Mouse (Mus musculus) intestine, postnatal 0 days (tissue): ENCODE data around the gene Kctd10. TPM values are rescaled to one million over a fixed set of nuclear protein-coding genes. Genes with fewer than 3 reads are reported as not detected.

ENCODE experiments used
- ATAC-seq: fragments of 200-750 bp; cut with Nextera tagmentation; 2 replicates; pipeline ENCODE4 v1.8.0; 2017; ENCODE audit warnings: mild to moderate bottlenecking, moderate TSS enrichment, moderate library complexity
- H3K27ac ChIP-seq: fragments of 300-500 bp; sonication (generic); 2 replicates; pipeline ENCODE4 v1.5.1; 2014; ENCODE audit warnings: mild to moderate bottlenecking, low read depth, low read length, moderate library complexity
- H3K27me3 ChIP-seq: fragments of 300-500 bp; sonication (generic); replicated peaks from 2 replicates; pipeline ENCODE4 v1.6.1; 2014; ENCODE audit warnings: low read length, mixed read lengths; ENCODE audit not compliant: control insufficient read depth, insufficient read depth
- H3K36me3 ChIP-seq: fragments of 300-500 bp; sonication (generic); 2 replicates; pipeline ENCODE4 v1.6.1; 2014; ENCODE audit warnings: mild to moderate bottlenecking, moderate library complexity; ENCODE audit not compliant: control insufficient read depth, insufficient read depth
- H3K4me1 ChIP-seq: fragments of 300-500 bp; sonication (generic); replicated peaks from 2 replicates; pipeline ENCODE4 v1.6.1; 2014; ENCODE audit warnings: antibody characterized with exemption, low read length, mixed read lengths; ENCODE audit not compliant: control insufficient read depth, insufficient read depth
- H3K4me2 ChIP-seq: fragments of 300-500 bp; sonication (generic); replicated peaks from 2 replicates; pipeline ENCODE4 v1.6.1; 2014; ENCODE audit warnings: low read depth, mild to moderate bottlenecking, moderate library complexity
- H3K4me3 ChIP-seq: fragments of 300-500 bp; sonication (generic); 2 replicates; pipeline ENCODE4 v1.5.1; 2014; ENCODE audit warnings: low read depth, low read length
- H3K9ac ChIP-seq: fragments of 300-500 bp; sonication (generic); 2 replicates; pipeline ENCODE4 v1.6.1; 2014; ENCODE audit warnings: mild to moderate bottlenecking, low read depth, low read length
- H3K9me3 ChIP-seq: fragments of 300-500 bp; sonication (generic); 2 replicates; pipeline ENCODE4 v1.6.1; 2016; ENCODE audit warnings: mixed run types; ENCODE audit not compliant: control insufficient read depth
- CTCF ChIP-seq: sonication (generic); IDR thresholded peaks from 2 replicates; pipeline ENCODE4 v1.5.1; 2016; ENCODE audit warnings: low read depth, mild to moderate bottlenecking, control low read depth, antibody characterized with exemption, moderate library complexity
- WGBS: fragments of 180-500 bp; shearing (Covaris S2); extraction: QIAGEN DNeasy Blood & Tissue Kit; methylation state at CpG from one replicate; pipeline ENCODE4 v1.1.7; 2014; 5-methylcytosine and 5-hydroxymethylcytosine counted together
- polyA plus RNA-seq: library from polyadenylated mRNA; unstranded; fragments of >200 nt; fragmentation: Nextera tagmentation; extraction: Ambion mirVana; gene quantifications from 2 replicates; pipeline ENCODE4 v1.2.1, GENCODE M21; 2015

The Kctd10 gene
- polyA plus RNA-seq, 1 experiment from 2014 or later = 112 TPM

DNA sequence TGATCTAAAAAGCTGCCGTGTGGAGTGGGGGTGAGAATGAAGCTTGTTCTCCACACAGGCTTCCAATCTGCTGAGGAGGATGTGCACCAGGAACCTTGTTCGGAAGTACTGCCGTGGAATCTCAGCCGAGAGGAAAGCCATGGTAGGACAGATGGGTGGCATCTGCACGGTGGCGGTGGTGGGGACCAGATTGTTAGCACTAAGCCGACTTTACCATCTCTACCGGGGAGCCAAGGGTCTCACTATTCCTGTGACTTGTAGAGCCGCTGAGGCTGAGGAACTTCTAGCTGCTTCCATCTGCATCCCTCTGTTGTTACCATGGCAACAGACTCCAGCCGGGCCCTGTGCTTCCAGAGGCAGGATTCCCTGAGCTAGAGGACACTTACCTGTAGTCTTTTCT lies 21.5 kb downstream of the Kctd10 start:
- Histone ChIP-seq H3K4me2 (no peak overlapping the region), H3K36me3 (peaks cover 46% of the 10 kb centered on the region), H3K27me3 (no peaks in the 10 kb centered on the region), H3K9ac (no peak overlapping the region), H3K4me3 (no peak overlapping the region), H3K9me3 (no peaks in the 10 kb centered on the region), H3K4me1 (no peaks in the 10 kb centered on the region), H3K27ac (no peak overlapping the region)
- ATAC-seq = no peak
- 75% methylated on average over 10 of the region's 10 CpGs for WGBS
- TF ChIP-seq CTCF = no peak

DNA sequence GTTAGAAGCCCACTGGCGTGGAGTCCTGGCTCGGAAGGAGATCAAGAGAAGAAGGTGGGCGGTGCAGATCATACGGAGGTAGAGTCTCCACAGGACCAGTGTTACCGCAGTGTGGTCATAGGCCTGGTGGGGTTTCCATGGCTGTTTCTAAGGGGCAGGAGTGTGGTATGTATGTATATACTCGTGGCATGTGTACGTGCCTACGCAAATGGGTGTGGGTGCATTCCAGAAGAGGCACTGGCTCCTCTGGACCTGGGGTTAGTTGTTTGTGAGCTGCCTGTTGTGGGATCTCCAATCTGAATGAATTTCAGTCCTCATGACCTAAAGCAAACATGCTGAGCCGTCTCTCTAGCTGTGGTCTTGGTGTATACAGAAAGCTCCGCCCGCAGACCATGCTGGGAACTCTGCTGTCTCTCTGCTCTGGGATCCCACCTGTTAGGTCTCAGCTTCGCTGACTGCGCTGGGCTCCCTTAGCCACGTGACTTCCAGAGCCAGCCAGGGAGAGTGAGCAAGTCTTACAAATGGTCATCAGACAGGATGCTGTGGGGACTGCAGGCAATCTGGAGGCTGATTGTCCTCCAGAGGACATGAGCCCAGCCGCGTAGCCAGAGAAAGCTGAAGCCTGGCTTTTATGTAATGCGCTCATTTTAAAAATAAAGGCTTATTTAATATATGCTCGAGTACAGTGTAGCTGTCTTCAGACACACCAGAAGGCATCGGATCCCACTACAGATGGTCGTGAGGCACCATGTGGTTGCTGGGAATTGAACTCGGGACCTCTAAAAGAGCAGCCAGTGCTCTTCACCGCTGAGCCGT lies 23.2 kb downstream of the Kctd10 start:
- no peaks in the 10 kb centered on the region for H3K27me3 ChIP-seq
- WGBS = 31% methylated on average over 23 of the region's 23 CpGs
- peak overlapping the region; percentile 42 for H3K27ac ChIP-seq
- H3K36me3 ChIP-seq = peaks cover 29% of the 10 kb centered on the region
- H3K9me3 ChIP-seq = no peaks in the 10 kb centered on the region
- no peaks in the 10 kb centered on the region for H3K4me1 ChIP-seq
- no peak overlapping the region for H3K4me3 ChIP-seq
- H3K9ac ChIP-seq = no peak overlapping the region
- ATAC-seq = peak; percentile 86
- peak overlapping the region; percentile 27 for H3K4me2 ChIP-seq
- TF ChIP-seq CTCF = no peak

DNA sequence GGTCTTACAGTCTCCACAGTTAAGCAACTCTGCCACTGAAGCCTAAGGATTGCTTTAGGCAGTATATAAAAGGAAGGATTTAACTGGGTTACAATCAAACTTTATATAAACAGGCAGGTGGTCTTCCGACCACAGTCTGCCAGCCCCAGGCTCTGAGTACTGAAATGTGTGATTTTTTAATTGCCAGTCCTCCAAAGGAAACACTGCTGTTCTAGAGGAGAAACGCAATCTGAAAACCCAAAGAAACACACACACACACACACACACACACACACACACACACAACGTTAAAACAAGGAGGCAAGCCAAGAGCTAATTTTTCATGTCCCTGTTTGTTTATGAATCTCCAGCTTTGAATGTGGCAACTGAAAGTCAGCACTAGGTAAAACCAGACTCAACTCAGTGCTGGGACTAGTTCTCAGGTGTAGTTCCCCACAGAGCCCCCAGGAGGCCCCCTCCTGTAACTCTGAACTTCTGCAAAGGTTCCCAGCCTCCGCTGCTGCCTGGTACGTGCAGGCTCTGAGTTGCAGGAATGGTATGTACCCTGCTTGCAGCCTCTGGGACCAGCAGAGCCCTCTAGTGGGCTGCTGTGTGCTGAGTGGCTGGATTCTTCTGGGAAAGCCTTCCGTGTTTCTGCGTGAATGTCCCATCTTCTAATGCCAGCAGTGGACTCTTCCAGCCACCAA lies 23.9 kb downstream of the Kctd10 start:
- H3K27me3 ChIP-seq = no peaks in the 10 kb centered on the region
- H3K36me3 ChIP-seq = peaks cover 21% of the 10 kb centered on the region
- no peaks in the 10 kb centered on the region for H3K4me1 ChIP-seq
- TF ChIP-seq CTCF = peak; percentile 95
- no peaks in the 10 kb centered on the region for H3K9me3 ChIP-seq
- H3K27ac ChIP-seq = peak overlapping the region; percentile 42
- 20% methylated on average over 7 of the region's 7 CpGs for WGBS
- H3K9ac ChIP-seq = no peak overlapping the region
- peak; percentile 93 for ATAC-seq
- H3K4me2 ChIP-seq = peak overlapping the region; percentile 27
- no peak overlapping the region for H3K4me3 ChIP-seq

DNA sequence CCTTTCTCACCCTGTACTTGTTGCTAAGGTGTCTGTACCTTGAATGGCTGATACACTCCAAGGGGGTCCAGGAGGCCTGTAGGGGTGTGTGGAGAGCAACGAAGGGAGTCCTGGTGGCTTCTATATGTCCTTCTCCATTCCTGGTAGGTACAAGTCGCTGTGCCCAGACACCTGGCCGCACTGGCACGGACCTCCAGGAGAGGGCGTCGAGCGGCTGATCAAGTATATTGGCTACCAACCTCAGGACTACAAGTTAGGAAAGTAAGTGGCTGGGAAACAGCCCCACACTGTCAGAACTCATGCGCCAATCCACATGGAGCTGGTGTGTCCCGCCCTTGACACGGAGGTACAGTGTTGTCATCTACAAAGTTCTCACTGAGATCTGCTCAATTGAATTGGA lies 28.8 kb downstream of the Kctd10 start:
- H3K4me2 ChIP-seq = no peak overlapping the region
- H3K27ac ChIP-seq = no peak overlapping the region
- H3K4me1 ChIP-seq = no peaks in the 10 kb centered on the region
- H3K9me3 ChIP-seq = no peaks in the 10 kb centered on the region
- 61% methylated on average over 10 of the region's 10 CpGs for WGBS
- TF ChIP-seq CTCF = peak; percentile 52
- H3K9ac ChIP-seq = no peak overlapping the region
- no peak overlapping the region for H3K4me3 ChIP-seq
- ATAC-seq = no peak
- H3K36me3 ChIP-seq = no peaks in the 10 kb centered on the region
- H3K27me3 ChIP-seq = no peaks in the 10 kb centered on the region

DNA sequence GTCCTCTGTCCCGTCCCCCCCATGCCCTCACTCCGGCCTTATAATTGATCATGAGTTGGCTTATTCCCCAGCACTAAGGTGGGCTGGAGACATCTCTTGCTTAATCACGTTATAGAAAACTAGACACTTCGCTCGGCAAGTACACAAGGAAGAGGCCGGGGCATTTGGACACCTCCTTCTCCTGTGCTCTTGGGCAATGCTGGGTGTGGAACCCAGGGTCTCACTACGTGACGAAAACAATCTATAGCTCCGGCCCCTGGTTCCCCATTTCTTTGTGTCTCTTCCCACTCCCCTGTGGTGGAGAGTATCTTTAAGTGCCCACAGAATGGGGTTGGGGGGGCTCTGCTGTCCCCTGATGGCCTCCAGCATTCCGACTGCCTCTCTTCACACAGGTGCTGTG lies 33.3 kb downstream of the Kctd10 start:
- no peak overlapping the region for H3K27ac ChIP-seq
- no peak overlapping the region for H3K4me3 ChIP-seq
- H3K27me3 ChIP-seq = no peaks in the 10 kb centered on the region
- no peaks in the 10 kb centered on the region for H3K9me3 ChIP-seq
- WGBS = 80% methylated on average over 10 of the region's 10 CpGs
- H3K36me3 ChIP-seq = no peaks in the 10 kb centered on the region
- ATAC-seq = no peak
- H3K4me2 ChIP-seq = no peak overlapping the region
- no peaks in the 10 kb centered on the region for H3K4me1 ChIP-seq
- no peak overlapping the region for H3K9ac ChIP-seq
- TF ChIP-seq CTCF = no peak

DNA sequence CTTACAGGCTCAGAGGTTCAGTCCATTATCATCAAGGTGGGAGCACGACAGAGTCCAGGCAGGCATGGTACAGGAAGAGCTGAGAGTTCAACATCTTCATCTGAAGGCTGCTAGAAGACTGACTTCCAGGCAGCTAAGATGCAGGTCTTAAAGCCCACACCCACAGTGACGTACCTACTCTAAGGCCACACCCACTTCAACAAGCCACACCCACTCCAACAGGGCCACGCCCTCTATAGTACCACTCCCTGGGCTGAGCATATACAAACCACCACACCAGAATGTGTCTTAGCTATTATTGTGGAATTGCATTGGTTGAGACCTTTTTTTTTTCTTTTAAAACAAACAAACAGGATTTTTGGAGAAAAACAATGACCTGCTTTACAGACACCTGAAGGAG lies 34.8 kb downstream of the Kctd10 start:
- 42% methylated on average over 3 of the region's 3 CpGs for WGBS
- H3K4me3 ChIP-seq = no peak overlapping the region
- no peaks in the 10 kb centered on the region for H3K4me1 ChIP-seq
- no peak overlapping the region for H3K27ac ChIP-seq
- H3K36me3 ChIP-seq = no peaks in the 10 kb centered on the region
- H3K9me3 ChIP-seq = no peaks in the 10 kb centered on the region
- H3K4me2 ChIP-seq = no peak overlapping the region
- ATAC-seq = peak; percentile 68
- no peak for TF ChIP-seq CTCF
- no peak overlapping the region for H3K9ac ChIP-seq
- H3K27me3 ChIP-seq = no peaks in the 10 kb centered on the region
